Mouse (Mus musculus) forebrain, embryonic 15.5 days (tissue): ENCODE results near the gene Mcub. TPM values are rescaled to one million over a fixed set of nuclear protein-coding genes. Genes with fewer than 3 reads are reported as not detected.

ENCODE experiments used
- ATAC-seq: fragments of 200-750 bp; cut with Nextera tagmentation; replicated peaks from 2 replicates; pipeline ENCODE4 v1.8.0; 2017; ENCODE audit warnings: mild to moderate bottlenecking, moderate TSS enrichment, moderate library complexity
- H3K27ac ChIP-seq: fragments of 300-500 bp; sonication (generic); replicated peaks from 2 replicates; pipeline ENCODE4 v1.5.1; 2015; ENCODE audit warnings: mild to moderate bottlenecking, inconsistent platforms
- H3K27me3 ChIP-seq: fragments of 300-500 bp; sonication (generic); 2 replicates; pipeline ENCODE4 v1.6.1; 2015; ENCODE audit warnings: inconsistent platforms
- H3K36me3 ChIP-seq: fragments of 300-500 bp; sonication (generic); 2 replicates; pipeline ENCODE4 v1.6.1; 2015; ENCODE audit warnings: mild to moderate bottlenecking, inconsistent platforms
- H3K4me1 ChIP-seq: fragments of 300-500 bp; sonication (generic); 2 replicates; pipeline ENCODE4 v1.6.1; 2015; ENCODE audit warnings: inconsistent platforms
- H3K4me2 ChIP-seq: fragments of 300-500 bp; sonication (generic); replicated peaks from 2 replicates; pipeline ENCODE4 v1.6.1; 2015; ENCODE audit warnings: mild to moderate bottlenecking, inconsistent platforms
- H3K4me3 ChIP-seq: fragments of 300-500 bp; sonication (generic); 2 replicates; pipeline ENCODE4 v1.5.1; 2015; ENCODE audit warnings: mild to moderate bottlenecking, inconsistent platforms
- H3K9ac ChIP-seq: fragments of 300-500 bp; sonication (generic); replicated peaks from 2 replicates; pipeline ENCODE4 v1.6.1; 2015; ENCODE audit warnings: mild to moderate bottlenecking, inconsistent platforms
- H3K9me3 ChIP-seq: fragments of 300-500 bp; sonication (generic); 2 replicates; pipeline ENCODE4 v1.6.1; 2016; ENCODE audit warnings: inconsistent platforms
- WGBS: fragments of 180-500 bp; shearing (Covaris S2); methylation state at CpG from one replicate; pipeline ENCODE4 v1.1.7; 2015; ENCODE audit warnings: mixed read lengths; 5-methylcytosine and 5-hydroxymethylcytosine counted together
- polyA plus RNA-seq: library from polyadenylated mRNA; unstranded; fragments of >200 nt; fragmentation: Nextera tagmentation; extraction: Ambion mirVana; gene quantifications from 2 replicates; pipeline ENCODE4 v1.2.1, GENCODE M21; 2015

The Mcub gene
- polyA plus RNA-seq, 1 experiment from 2014 or later, result 6.0 TPM

- ATAC-seq, result 0 out of 2 replicates have a peak, but pooled peaks have one; percentile 50
- Histone ChIP-seq H3K27me3 (no peaks in the 10 kb centered on the region), H3K4me3 (no peak overlapping the region), H3K4me1 (no peaks in the 10 kb centered on the region), H3K36me3 (peaks cover 41% of the 10 kb centered on the region), H3K9me3 (no peaks in the 10 kb centered on the region), H3K4me2 (no peak overlapping the region), H3K9ac (no peak overlapping the region), H3K27ac (no peak overlapping the region)
- WGBS, result 87% methylated on average over 11 of the region's 11 CpGs
These were observed 11.8 kb upstream of the Mcub start for GRCm38 (mm10) chr3:129981756-129982155.

GRCm38 (mm10) chr3:129979510-129979909, 9.5 kb upstream of the Mcub start:
- Histone ChIP-seq H3K9ac (no peak overlapping the region), H3K4me2 (no peak overlapping the region), H3K36me3 (peaks cover 24% of the 10 kb centered on the region), H3K4me3 (no peak overlapping the region), H3K9me3 (no peaks in the 10 kb centered on the region), H3K27me3 (no peaks in the 10 kb centered on the region), H3K4me1 (no peaks in the 10 kb centered on the region), H3K27ac (no peak overlapping the region)
- WGBS, result 72% methylated on average over 6 of the region's 6 CpGs
- no peak for ATAC-seq

- Histone ChIP-seq H3K9ac (no peak overlapping the region), H3K36me3 (peaks cover 18% of the 10 kb centered on the region), H3K4me3 (no peak overlapping the region), H3K27ac (no peak overlapping the region), H3K4me2 (no peak overlapping the region), H3K4me1 (no peaks in the 10 kb centered on the region), H3K9me3 (no peaks in the 10 kb centered on the region), H3K27me3 (no peaks in the 10 kb centered on the region)
- WGBS, result 89% methylated on average over 9 of the region's 9 CpGs
- no peak for ATAC-seq
These were observed 8.7 kb upstream of the Mcub start for GRCm38 (mm10) chr3:129978716-129979115.

GRCm38 (mm10) chr3:129976317-129976716, 6.3 kb upstream of the Mcub start:
- no peak for ATAC-seq
- 86% methylated on average over 5 of the region's 5 CpGs for WGBS
- Histone ChIP-seq H3K27me3 (no peaks in the 10 kb centered on the region), H3K36me3 (no peaks in the 10 kb centered on the region), H3K9me3 (no peaks in the 10 kb centered on the region), H3K4me1 (peaks cover 1% of the 10 kb centered on the region), H3K4me2 (no peak overlapping the region), H3K27ac (no peak overlapping the region), H3K9ac (no peak overlapping the region), H3K4me3 (no peak overlapping the region)

GRCm38 (mm10) chr3:129970529-129971515, 816 bp upstream of the Mcub start:
- Histone ChIP-seq H3K27ac (peak overlapping the region; percentile 52), H3K36me3 (no peaks in the 10 kb centered on the region), H3K4me2 (peak overlapping the region; percentile 100), H3K4me1 (peaks cover 25% of the 10 kb centered on the region), H3K27me3 (no peaks in the 10 kb centered on the region), H3K4me3 (peak overlapping the region; percentile 61), H3K9me3 (no peaks in the 10 kb centered on the region), H3K9ac (peak overlapping the region; percentile 59; the same call in 1 of the 2 replicates)
- WGBS, result 4% methylated on average over 19 of the region's 19 CpGs
- peak; percentile 94 for ATAC-seq

- Histone ChIP-seq H3K9ac (peak overlapping the region; percentile 59), H3K4me1 (peaks cover 25% of the 10 kb centered on the region), H3K27me3 (no peaks in the 10 kb centered on the region), H3K36me3 (no peaks in the 10 kb centered on the region), H3K9me3 (no peaks in the 10 kb centered on the region), H3K4me2 (peak overlapping the region; percentile 100), H3K4me3 (peak overlapping the region; percentile 61), H3K27ac (no peak overlapping the region)
- no peak for ATAC-seq
- WGBS, result 32% methylated on average over 10 of the region's 10 CpGs
These were observed 975 bp downstream of the Mcub start for GRCm38 (mm10) chr3:129969031-129969430.

- 75% methylated on average over 9 of the region's 9 CpGs for WGBS
- Histone ChIP-seq H3K4me1 (peaks cover 25% of the 10 kb centered on the region), H3K9me3 (no peaks in the 10 kb centered on the region), H3K4me2 (no peak overlapping the region), H3K36me3 (no peaks in the 10 kb centered on the region), H3K4me3 (no peak overlapping the region), H3K27me3 (no peaks in the 10 kb centered on the region), H3K27ac (no peak overlapping the region), H3K9ac (no peak overlapping the region)
- no peak for ATAC-seq
These were observed 2.1 kb downstream of the Mcub start for GRCm38 (mm10) chr3:129967874-129968273.

GRCm38 (mm10) chr3:129964681-129965080, 5.3 kb downstream of the Mcub start:
- Histone ChIP-seq H3K4me3 (no peak overlapping the region), H3K27me3 (no peaks in the 10 kb centered on the region), H3K27ac (no peak overlapping the region), H3K36me3 (no peaks in the 10 kb centered on the region), H3K4me2 (no peak overlapping the region), H3K9me3 (no peaks in the 10 kb centered on the region), H3K9ac (no peak overlapping the region), H3K4me1 (peaks cover 13% of the 10 kb centered on the region)
- WGBS, result 93% methylated on average over 8 of the region's 8 CpGs
- ATAC-seq, result no peak

GRCm38 (mm10) chr3:129962533-129962932, 7.5 kb downstream of the Mcub start:
- ATAC-seq, result no peak
- no peak overlapping the region for H3K4me3 ChIP-seq
- 51% methylated on average over 8 of the region's 8 CpGs for WGBS

GRCm38 (mm10) chr3:129953296-129953695, 16.7 kb downstream of the Mcub start:
- Histone ChIP-seq H3K4me3 (no peak overlapping the region), H3K9ac (no peak overlapping the region), H3K36me3 (no peaks in the 10 kb centered on the region), H3K9me3 (no peaks in the 10 kb centered on the region), H3K4me1 (no peaks in the 10 kb centered on the region), H3K27me3 (no peaks in the 10 kb centered on the region), H3K27ac (no peak overlapping the region), H3K4me2 (no peak overlapping the region)
- 91% methylated on average over 4 of the region's 4 CpGs for WGBS
- ATAC-seq, result no peak

More at GRCm38 (mm10) chr3:129962533-129962932, 7.5 kb downstream of the Mcub start:
- H3K4me1 ChIP-seq, result 0 out of 2 replicates have a peak, but pooled peaks cover 5% of the 10 kb centered on the region
- no peak overlapping the region for H3K27ac ChIP-seq
- H3K9me3 ChIP-seq, result no peaks in the 10 kb centered on the region
- no peaks in the 10 kb centered on the region for H3K36me3 ChIP-seq
- no peak overlapping the region for H3K4me2 ChIP-seq
- H3K9ac ChIP-seq, result no peak overlapping the region
- no peaks in the 10 kb centered on the region for H3K27me3 ChIP-seq

GRCm38 (mm10) chr3:129949158-129949773, 20.7 kb downstream of the Mcub start:
- 89% methylated on average over 5 of the region's 5 CpGs for WGBS
- no peak overlapping the region for H3K27ac ChIP-seq
- ATAC-seq, result no peak
- no peak overlapping the region for H3K4me3 ChIP-seq
- H3K27me3 ChIP-seq, result no peaks in the 10 kb centered on the region
- no peaks in the 10 kb centered on the region for H3K4me1 ChIP-seq
- no peaks in the 10 kb centered on the region for H3K36me3 ChIP-seq
- H3K4me2 ChIP-seq, result no peak overlapping the region
- no peaks in the 10 kb centered on the region for H3K9me3 ChIP-seq
- H3K9ac ChIP-seq, result no peak overlapping the region

GRCm38 (mm10) chr3:129948359-129948758, 21.6 kb downstream of the Mcub start:
- Histone ChIP-seq H3K27ac (no peak overlapping the region), H3K4me2 (no peak overlapping the region), H3K9me3 (no peaks in the 10 kb centered on the region), H3K4me3 (no peak overlapping the region), H3K27me3 (no peaks in the 10 kb centered on the region), H3K9ac (no peak overlapping the region), H3K36me3 (no peaks in the 10 kb centered on the region), H3K4me1 (no peaks in the 10 kb centered on the region)
- WGBS, result 95% methylated on average over 5 of the region's 5 CpGs
- no peak for ATAC-seq
